Mouse (Mus musculus): ENCODE data around the gene Olfr105-ps. TPM values are rescaled to one million over a fixed set of nuclear protein-coding genes. Genes with fewer than 3 reads are reported as not detected.

The Olfr105-ps gene
- polyA plus RNA-seq (2017; shearing (Covaris generic)), result 0.07 TPM

DNA sequence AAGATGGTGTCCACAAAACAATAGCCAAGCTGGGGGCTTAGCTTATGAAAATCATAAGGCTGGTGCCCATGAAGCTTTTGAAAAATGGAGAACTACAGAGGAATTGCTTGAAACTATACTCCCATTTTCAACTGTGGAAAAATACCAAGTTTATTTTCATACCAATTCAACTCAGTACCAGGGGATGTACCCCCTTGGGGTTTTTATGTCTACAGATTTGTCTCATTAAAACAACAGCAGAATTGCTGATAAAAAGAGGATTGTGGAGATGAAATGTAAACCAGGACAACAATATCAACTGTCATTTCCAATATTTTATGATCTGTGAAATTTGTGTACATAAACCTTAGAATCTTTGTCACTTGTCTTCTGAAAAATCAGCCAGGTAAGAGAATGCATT lies at the start of gene Olfr105-ps:
Gene Olfr105-ps (plus strand): TSS at position 301 of the 400 bp plus-strand sequence.

DNA sequence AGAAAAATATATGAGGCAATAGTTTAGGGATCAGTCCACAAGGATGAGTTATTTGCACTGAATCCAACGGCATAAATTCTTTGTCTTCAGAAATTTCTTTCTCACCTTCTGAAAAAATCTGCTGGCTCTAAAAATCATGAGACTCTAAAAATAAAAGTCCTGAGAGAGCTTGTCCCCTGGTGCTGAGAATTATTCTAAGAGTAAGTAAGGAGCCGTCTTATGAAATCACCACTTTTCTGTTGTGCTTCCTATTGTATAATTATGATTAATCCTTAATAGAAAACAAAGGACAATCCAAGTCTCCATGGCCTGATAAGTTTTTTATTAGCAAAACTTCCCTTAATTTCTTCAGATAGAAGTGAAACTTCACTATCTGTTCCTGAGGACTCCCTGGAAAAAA lies 39.2 kb upstream of the Olfr105-ps start, which contains the start of gene Olfr103:
Gene Olfr103 (minus strand): TSS at position 101 of the 400 bp plus-strand sequence.

DNA sequence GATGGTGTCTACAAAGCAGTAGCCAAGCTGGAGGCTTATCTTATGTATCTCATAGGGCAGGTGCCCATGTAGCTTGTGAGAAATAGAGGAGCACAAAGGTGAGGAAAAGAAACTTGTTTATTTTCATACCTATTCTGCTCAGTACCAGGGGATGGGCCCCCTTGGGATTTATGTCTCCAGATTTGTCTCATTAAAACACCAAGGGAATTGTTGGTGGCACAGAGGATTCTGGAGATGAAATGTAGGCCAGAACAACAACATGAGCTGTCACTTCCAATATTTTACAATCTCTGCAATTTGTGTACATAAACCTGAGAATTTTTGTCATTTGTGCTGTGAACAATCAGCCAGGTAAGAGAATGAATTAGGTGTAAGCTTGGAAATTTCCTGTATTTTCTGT lies 19.6 kb upstream of the Olfr105-ps start, which contains the start of gene Olfr104-ps:
Gene Olfr104-ps (plus strand): TSS at position 301 of the 400 bp plus-strand sequence.

DNA sequence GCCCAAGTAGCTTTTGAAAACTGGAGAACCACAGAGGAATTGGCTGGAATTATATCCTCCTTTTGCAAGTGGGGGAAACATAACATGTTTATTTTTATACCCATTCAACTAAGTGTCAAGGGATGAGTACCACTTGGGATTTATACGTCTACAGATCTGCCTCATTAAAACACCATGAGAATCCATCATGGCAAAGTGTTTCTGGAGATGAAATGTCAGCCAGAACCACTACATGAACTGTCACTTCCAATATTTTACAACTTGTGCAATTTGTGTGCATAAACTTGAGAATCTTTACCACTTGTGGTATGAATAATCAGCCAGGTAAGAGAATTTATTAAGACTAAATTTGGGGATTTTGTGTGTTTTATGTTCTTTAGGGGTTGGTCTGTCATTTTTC lies 11.3 kb downstream of the Olfr105-ps start, which contains the start of gene Olfr106-ps:
Gene Olfr106-ps (plus strand): TSS at position 301 of the 400 bp plus-strand sequence.

GRCm38 (mm10) chr17:37398926-37399325 lies 20.1 kb downstream of the Olfr105-ps start, which contains the start of gene Olfr107:
Olfr107 (plus strand) TSS chr17:37399226.

Other genes starting within 250 kb of the Olfr105-ps start
- not detected for gene Olfr93, start 217.5 kb upstream of the Olfr105-ps start, polyA plus RNA-seq (2017; shearing (Covaris generic))
- gene Ubd, start 185.1 kb upstream of the Olfr105-ps start, polyA plus RNA-seq (2017; shearing (Covaris generic)), result 0.30 TPM
- not detected for gene Olfr94, start 178.0 kb upstream of the Olfr105-ps start, polyA plus RNA-seq (2017; shearing (Covaris generic))
- not detected for gene Olfr95, start 165.9 kb upstream of the Olfr105-ps start, polyA plus RNA-seq (2017; shearing (Covaris generic))
- gene Olfr96, start 158.9 kb upstream of the Olfr105-ps start, polyA plus RNA-seq (2017; shearing (Covaris generic)), result not detected
- not detected for gene Olfr97, start 141.7 kb upstream of the Olfr105-ps start, polyA plus RNA-seq (2017; shearing (Covaris generic))
- gene Olfr98, start 115.3 kb upstream of the Olfr105-ps start, polyA plus RNA-seq (2017; shearing (Covaris generic)), result not detected
- gene H2-M3, start 108.8 kb upstream of the Olfr105-ps start, polyA plus RNA-seq (2017; shearing (Covaris generic)), result 132 TPM
- 3.7 TPM for gene Olfr99, start 95.6 kb upstream of the Olfr105-ps start, polyA plus RNA-seq (2017; shearing (Covaris generic))
- gene Olfr101, start 74.7 kb upstream of the Olfr105-ps start, polyA plus RNA-seq (2017; shearing (Covaris generic)), result not detected
- gene Olfr102, start 62.0 kb upstream of the Olfr105-ps start, polyA plus RNA-seq (2017; shearing (Covaris generic)), result not detected
- gene Olfr103, start 39.3 kb upstream of the Olfr105-ps start, polyA plus RNA-seq (2017; shearing (Covaris generic)), result not detected
- not detected for gene Olfr104-ps, start 19.5 kb upstream of the Olfr105-ps start, polyA plus RNA-seq (2017; shearing (Covaris generic))
- gene Olfr106-ps, start 11.4 kb downstream of the Olfr105-ps start, polyA plus RNA-seq (2017; shearing (Covaris generic)), result not detected
- not detected for gene Olfr107, start 20.2 kb downstream of the Olfr105-ps start, polyA plus RNA-seq (2017; shearing (Covaris generic))
- gene Olfr108, start 66.4 kb downstream of the Olfr105-ps start, polyA plus RNA-seq (2017; shearing (Covaris generic)), result not detected
- gene Olfr109, start 79.9 kb downstream of the Olfr105-ps start, polyA plus RNA-seq (2017; shearing (Covaris generic)), result not detected
- 0.27 TPM for gene H2-M2, start 104.5 kb downstream of the Olfr105-ps start, polyA plus RNA-seq (2017; shearing (Covaris generic))
- not detected for gene Olfr110, start 113.4 kb downstream of the Olfr105-ps start, polyA plus RNA-seq (2017; shearing (Covaris generic))
- not detected for gene Olfr111, start 129.0 kb downstream of the Olfr105-ps start, polyA plus RNA-seq (2017; shearing (Covaris generic))
- gene Olfr112, start 190.4 kb downstream of the Olfr105-ps start, polyA plus RNA-seq (2017; shearing (Covaris generic)), result not detected
- gene Olfr113, start 198.6 kb downstream of the Olfr105-ps start, polyA plus RNA-seq (2017; shearing (Covaris generic)), result not detected
- gene Olfr114, start 213.7 kb downstream of the Olfr105-ps start, polyA plus RNA-seq (2017; shearing (Covaris generic)), result not detected
- not detected for gene Olfr115, start 248.1 kb downstream of the Olfr105-ps start, polyA plus RNA-seq (2017; shearing (Covaris generic))
- gene Olfr116, start 248.2 kb downstream of the Olfr105-ps start, polyA plus RNA-seq (2017; shearing (Covaris generic)), result not detected

All from CD4-positive, CD25-positive, alpha-beta regulatory T cell, adult 9 weeks (primary cell).